Mouse (Mus musculus): Measurements from ENCODE around the gene Sned1.

GRCm38 (mm10) chr1:93272409-93272821, 36.8 kb downstream of the Sned1 start:
- TF ChIP-seq CTCF (IDR thresholded peaks at IDR 0.05; ENCODE audit: control insufficient read depth, insufficient read depth, insufficient replicate concordance, low read depth, low read length) (no peak), POLR2A (IDR thresholded peaks at IDR 0.05; ENCODE audit: control insufficient read depth, low read depth, low read length) (no peak)

All from testis, adult 2 months (tissue).